Mouse (Mus musculus): ENCODE measurements around the gene Sod3. TPM values are rescaled to one million over a fixed set of nuclear protein-coding genes. Genes with fewer than 3 reads are reported as not detected.

Gene Sod3
- polyA plus RNA-seq, 1 experiment from 2014 or later, result 2.4 TPM

DNA sequence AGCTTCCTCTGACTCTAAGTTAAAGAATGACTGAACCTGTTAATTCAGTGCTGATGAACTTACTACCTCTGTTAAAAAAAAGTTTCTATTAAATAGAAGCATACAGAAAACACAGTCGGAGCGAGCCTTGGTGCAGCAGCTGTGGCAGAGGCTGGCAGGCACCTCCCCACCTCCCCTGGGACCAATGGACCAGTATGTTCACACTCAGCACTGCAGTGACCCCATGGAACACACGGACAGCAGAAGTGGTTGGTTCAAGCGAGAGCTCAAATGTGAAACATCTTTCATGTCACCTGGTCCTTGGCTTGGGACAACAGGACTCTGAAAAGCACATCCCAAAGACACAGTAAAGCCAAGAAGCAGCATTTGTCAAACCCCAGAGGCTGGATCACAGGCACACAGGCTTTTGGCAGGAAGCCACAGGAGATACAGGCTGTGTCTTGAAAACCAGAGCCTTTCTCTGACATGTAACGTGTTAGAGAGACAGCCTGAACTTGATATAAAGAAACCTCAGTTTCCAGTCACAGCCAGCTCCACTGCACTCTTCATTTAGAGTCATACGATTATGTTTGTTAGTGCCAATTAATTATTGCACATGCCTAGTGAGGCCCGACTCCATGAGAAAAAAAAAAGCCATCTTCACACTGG is 45.2 kb downstream of the Sod3 start:
- DNase-seq (ENCODE audit: low spot score) (no peak), ATAC-seq (ENCODE audit: low FRiP score, low TSS enrichment) (no peak)
- H3K4me1 ChIP-seq (replicated peaks; ENCODE audit: control insufficient read depth, insufficient read depth), result no peaks in the 10 kb centered on the region
- 73% methylated on average over 7 of the region's 7 CpGs for whole genome bisulfite sequencing
- H3K4me2 ChIP-seq (replicated peaks; ENCODE audit: low read depth), result no peak overlapping the region
- H3K4me3 ChIP-seq (ENCODE audit: low read depth, low read length), result no peak overlapping the region
- no peak overlapping the region for H3K27ac ChIP-seq (replicated peaks)
- H3K9ac ChIP-seq (ENCODE audit: low read length), result no peak overlapping the region
- no peaks in the 10 kb centered on the region for H3K9me3 ChIP-seq (ENCODE audit: control insufficient read depth, low read length)
- no peaks in the 10 kb centered on the region for H3K27me3 ChIP-seq (ENCODE audit: control insufficient read depth, insufficient read depth, low read length)
- no peaks in the 10 kb centered on the region for H3K36me3 ChIP-seq (ENCODE audit: control insufficient read depth, insufficient read depth, low read length)
- no peak for TF ChIP-seq CTCF (IDR thresholded peaks at IDR 0.05; ENCODE audit: low read depth)
- no peak for TF ChIP-seq EP300 (optimal IDR thresholded peaks at IDR 0.05)

DNA sequence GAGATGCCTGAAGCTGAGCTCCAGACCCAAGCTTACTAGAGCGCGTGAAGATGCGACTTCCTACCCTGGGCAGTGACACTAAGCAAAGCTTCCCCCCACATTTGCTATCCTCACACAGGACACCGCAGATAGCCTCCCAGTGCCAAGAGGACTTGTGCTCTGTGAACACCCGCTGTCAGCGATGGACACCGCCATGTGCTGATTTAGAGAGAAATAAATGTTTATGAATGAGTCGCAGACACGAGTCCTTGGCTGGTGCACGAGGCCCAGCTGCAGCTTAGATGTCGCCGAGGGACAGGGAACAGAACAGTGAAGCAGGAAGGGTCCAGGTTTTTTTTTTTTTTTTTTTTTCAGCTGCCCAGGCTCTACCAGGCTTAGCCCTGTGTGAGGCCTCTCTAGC is 46.6 kb downstream of the Sod3 start:
- Histone ChIP-seq H3K27me3 (ENCODE audit: control insufficient read depth, insufficient read depth, low read length) (no peaks in the 10 kb centered on the region), H3K4me3 (ENCODE audit: low read depth, low read length) (no peak overlapping the region), H3K27ac (replicated peaks) (no peak overlapping the region), H3K36me3 (ENCODE audit: control insufficient read depth, insufficient read depth, low read length) (no peaks in the 10 kb centered on the region), H3K4me2 (replicated peaks; ENCODE audit: low read depth) (no peak overlapping the region), H3K4me1 (replicated peaks; ENCODE audit: control insufficient read depth, insufficient read depth) (no peaks in the 10 kb centered on the region), H3K9ac (ENCODE audit: low read length) (no peak overlapping the region), H3K9me3 (ENCODE audit: control insufficient read depth, low read length) (no peaks in the 10 kb centered on the region)
- TF ChIP-seq EP300 (optimal IDR thresholded peaks at IDR 0.05), result no peak
- no peak for TF ChIP-seq CTCF (IDR thresholded peaks at IDR 0.05; ENCODE audit: low read depth)
- ATAC-seq (ENCODE audit: low FRiP score, low TSS enrichment), result no peak
- DNase-seq (ENCODE audit: low spot score), result no peak
- WGBS, result 65% methylated on average over 12 of the region's 12 CpGs

DNA sequence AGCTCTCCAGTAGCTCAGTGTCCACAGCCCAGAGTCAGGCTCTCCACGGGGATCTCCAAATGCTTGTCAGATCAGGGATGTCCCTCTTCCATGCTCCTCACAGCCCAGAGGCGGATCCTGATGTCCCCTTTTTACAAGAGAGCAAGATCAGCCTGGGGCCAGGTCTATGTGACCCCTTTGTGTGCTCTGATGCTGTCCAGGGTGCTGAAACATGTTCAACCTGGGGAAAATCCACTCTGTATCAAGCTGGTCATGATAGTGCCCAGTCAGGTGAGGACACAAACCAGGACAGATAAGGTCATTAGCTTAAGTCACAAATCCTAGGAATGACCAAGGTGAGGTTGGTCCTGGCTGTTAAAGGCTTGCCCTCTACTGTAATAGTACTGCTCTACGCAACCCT is 48.0 kb downstream of the Sod3 start:
- no peak for TF ChIP-seq EP300 (optimal IDR thresholded peaks at IDR 0.05)
- H3K4me2 ChIP-seq (replicated peaks; ENCODE audit: low read depth), result no peak overlapping the region
- ATAC-seq (ENCODE audit: low FRiP score, low TSS enrichment), result no peak

DNA sequence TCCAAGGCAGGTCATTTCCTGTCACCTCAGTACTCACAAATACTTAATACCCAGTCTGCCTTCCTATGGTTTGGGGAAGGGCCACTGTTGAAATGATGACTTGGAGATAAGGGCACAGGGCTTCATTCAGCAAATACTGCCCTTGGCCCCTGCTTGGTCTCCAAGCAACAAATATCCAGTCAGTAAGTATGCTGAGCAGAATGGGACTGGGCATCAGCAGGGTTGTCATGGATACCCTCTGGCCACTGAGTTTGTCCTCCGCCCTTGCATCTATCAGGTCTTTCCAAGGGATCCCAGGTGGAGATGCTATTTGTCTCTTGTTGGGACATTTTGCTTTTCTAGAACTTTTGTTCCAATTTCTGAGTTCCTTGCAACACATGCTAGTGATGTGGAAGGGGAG is 51.6 kb downstream of the Sod3 start:
- no peak overlapping the region for H3K4me2 ChIP-seq (replicated peaks; ENCODE audit: low read depth)
- no peak for DNase-seq (ENCODE audit: low spot score)
- TF ChIP-seq CTCF (IDR thresholded peaks at IDR 0.05; ENCODE audit: low read depth) (no peak), EP300 (optimal IDR thresholded peaks at IDR 0.05) (no peak)
- no peak for ATAC-seq (ENCODE audit: low FRiP score, low TSS enrichment)
- H3K9me3 ChIP-seq (ENCODE audit: control insufficient read depth, low read length), result no peaks in the 10 kb centered on the region
- no peaks in the 10 kb centered on the region for H3K36me3 ChIP-seq (ENCODE audit: control insufficient read depth, insufficient read depth, low read length)
- no peak overlapping the region for H3K9ac ChIP-seq (ENCODE audit: low read length)
- no peaks in the 10 kb centered on the region for H3K4me1 ChIP-seq (replicated peaks; ENCODE audit: control insufficient read depth, insufficient read depth)
- H3K4me3 ChIP-seq (ENCODE audit: low read depth, low read length), result no peak overlapping the region
- no peak overlapping the region for H3K27ac ChIP-seq (replicated peaks)
- 84% methylated on average over 1 of the region's 1 CpGs for WGBS
- no peaks in the 10 kb centered on the region for H3K27me3 ChIP-seq (ENCODE audit: control insufficient read depth, insufficient read depth, low read length)

More for the DNA sequence above, 48.0 kb downstream of the Sod3 start:
- Histone ChIP-seq H3K27ac (replicated peaks) (no peak overlapping the region), H3K27me3 (ENCODE audit: control insufficient read depth, insufficient read depth, low read length) (no peaks in the 10 kb centered on the region), H3K4me3 (ENCODE audit: low read depth, low read length) (no peak overlapping the region), H3K4me1 (replicated peaks; ENCODE audit: control insufficient read depth, insufficient read depth) (no peaks in the 10 kb centered on the region), H3K36me3 (ENCODE audit: control insufficient read depth, insufficient read depth, low read length) (no peaks in the 10 kb centered on the region), H3K9ac (ENCODE audit: low read length) (no peak overlapping the region), H3K9me3 (ENCODE audit: control insufficient read depth, low read length) (no peaks in the 10 kb centered on the region)
- WGBS, result 65% methylated on average over 3 of the region's 3 CpGs
- DNase-seq (ENCODE audit: low spot score), result peak; percentile 19

DNA sequence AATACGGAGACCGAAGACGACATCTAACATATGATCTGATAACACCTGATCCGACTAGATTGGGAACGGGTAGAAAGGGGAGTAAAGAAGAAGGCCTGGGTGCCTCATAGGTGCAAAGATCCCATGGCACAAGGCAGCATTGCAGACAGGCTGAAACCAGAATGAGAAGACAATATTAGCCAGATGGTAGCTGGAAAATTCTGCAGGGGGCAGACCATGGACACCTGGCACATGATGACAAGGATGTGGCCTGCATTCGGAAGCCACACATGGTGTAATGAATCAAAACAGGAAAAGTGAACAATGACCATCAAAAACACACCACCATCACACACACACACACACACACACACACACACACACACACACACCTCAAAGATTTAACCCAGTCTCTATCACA is 52.3 kb downstream of the Sod3 start:
- no peaks in the 10 kb centered on the region for H3K4me1 ChIP-seq (replicated peaks; ENCODE audit: control insufficient read depth, insufficient read depth)
- no peak overlapping the region for H3K4me3 ChIP-seq (ENCODE audit: low read depth, low read length)
- no peaks in the 10 kb centered on the region for H3K9me3 ChIP-seq (ENCODE audit: control insufficient read depth, low read length)
- no peak for DNase-seq (ENCODE audit: low spot score)
- H3K27ac ChIP-seq (replicated peaks), result no peak overlapping the region
- H3K27me3 ChIP-seq (ENCODE audit: control insufficient read depth, insufficient read depth, low read length), result no peaks in the 10 kb centered on the region
- H3K4me2 ChIP-seq (replicated peaks; ENCODE audit: low read depth), result no peak overlapping the region
- WGBS, result 82% methylated on average over 6 of the region's 6 CpGs
- no peaks in the 10 kb centered on the region for H3K36me3 ChIP-seq (ENCODE audit: control insufficient read depth, insufficient read depth, low read length)
- TF ChIP-seq EP300 (optimal IDR thresholded peaks at IDR 0.05) (no peak), CTCF (IDR thresholded peaks at IDR 0.05; ENCODE audit: low read depth) (no peak)
- no peak overlapping the region for H3K9ac ChIP-seq (ENCODE audit: low read length)
- no peak for ATAC-seq (ENCODE audit: low FRiP score, low TSS enrichment)

DNA sequence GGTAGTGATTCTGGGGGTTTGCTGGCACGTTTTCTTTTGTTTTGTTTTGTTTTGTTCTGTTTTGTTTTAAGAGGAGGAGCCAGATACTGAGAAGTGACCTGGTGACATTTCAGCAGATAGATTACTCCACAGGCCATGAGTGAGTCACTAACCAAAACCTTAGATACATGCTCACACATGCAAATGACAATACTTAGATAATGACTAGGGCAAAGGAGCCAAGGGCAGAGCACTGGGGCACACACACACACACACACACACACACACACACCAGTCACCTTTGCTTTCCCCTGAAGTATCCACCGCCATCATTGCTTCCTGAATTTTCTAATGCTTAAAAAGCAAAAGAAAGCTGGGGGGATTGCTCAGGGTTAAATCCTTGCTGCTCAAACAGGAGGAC is 52.9 kb downstream of the Sod3 start:
- TF ChIP-seq CTCF (IDR thresholded peaks at IDR 0.05; ENCODE audit: low read depth) (no peak), EP300 (optimal IDR thresholded peaks at IDR 0.05) (no peak)
- H3K27ac ChIP-seq (replicated peaks), result no peak overlapping the region

More for the DNA sequence above, 52.9 kb downstream of the Sod3 start:
- 56% methylated on average over 2 of the region's 2 CpGs for WGBS
- ATAC-seq (ENCODE audit: low FRiP score, low TSS enrichment) (0 out of 2 replicates have a peak, but pooled peaks have one; percentile 57), DNase-seq (ENCODE audit: low spot score) (no peak)
- Histone ChIP-seq H3K4me3 (ENCODE audit: low read depth, low read length) (no peak overlapping the region), H3K9ac (ENCODE audit: low read length) (no peak overlapping the region), H3K4me1 (replicated peaks; ENCODE audit: control insufficient read depth, insufficient read depth) (no peaks in the 10 kb centered on the region), H3K36me3 (ENCODE audit: control insufficient read depth, insufficient read depth, low read length) (no peaks in the 10 kb centered on the region), H3K4me2 (replicated peaks; ENCODE audit: low read depth) (no peak overlapping the region), H3K9me3 (ENCODE audit: control insufficient read depth, low read length) (no peaks in the 10 kb centered on the region), H3K27me3 (ENCODE audit: control insufficient read depth, insufficient read depth, low read length) (no peaks in the 10 kb centered on the region)

Other genes with a start within 250 kb of the Sod3 start
- gene Dhx15, start 173.3 kb upstream of the Sod3 start, polyA plus RNA-seq (2015; fragmentation: Nextera tagmentation; extraction: Ambion mirVana), result 54.9 TPM in 2 replicates
- 3.4 and 3.7 TPM in 2 replicates for gene Ccdc149, start 107.7 kb downstream of the Sod3 start, polyA plus RNA-seq (2015; fragmentation: Nextera tagmentation; extraction: Ambion mirVana)
- 4.8 and 5.5 TPM in 2 replicates for gene Lgi2, start 202.7 kb downstream of the Sod3 start, polyA plus RNA-seq (2015; fragmentation: Nextera tagmentation; extraction: Ambion mirVana)